Mouse (Mus musculus) erythroblast, embryonic 14.5 days (primary cell): ENCODE data around the gene Pitpnm1.

Experiments
- GATA1 ChIP-seq: IDR thresholded peaks from 2 replicates; pipeline ENCODE4 v1.6.1; 2012; ENCODE audit warnings: low read length, inconsistent platforms, mixed read lengths
- TAL1 ChIP-seq: IDR thresholded peaks from 3 replicates; pipeline ENCODE4 v1.6.1; 2012; ENCODE audit warnings: low read length, inconsistent platforms, mixed read lengths

- TF ChIP-seq GATA1 (no peak), TAL1 (no peak)
These were observed 7.0 kb upstream of the Pitpnm1 start for GRCm38 (mm10) chr19:4092750-4093149.
